Mouse (Mus musculus): ENCODE results near the gene Rnf144b.

GRCm38 (mm10) chr13:47124986-47125385, 2.5 kb downstream of the Rnf144b start:
- TF ChIP-seq POLR2A (IDR thresholded peaks at IDR 0.05; ENCODE audit: borderline replicate concordance, extremely low read depth, insufficient read depth, insufficient read length, poor library complexity, severe bottlenecking) (no peak), CTCF (IDR thresholded peaks at IDR 0.05; ENCODE audit: borderline replicate concordance, extremely low read depth, insufficient read depth, insufficient read length) (no peak)

Data from brain, embryonic 14.5 days (tissue).